9 mouse cellular contexts compared by ENCODE assay signal in genomic region chr13:94116705-94117410, GRCm38 (mm10). TPM values are rescaled to one million over a fixed set of nuclear protein-coding genes. Genes with fewer than 3 reads are reported as not detected.
DNase-seq lines count a peak whose midpoint lies in the region; ATAC-seq lines count a peak whose summit lies in the region.
"Had no signal": no experiment of that assay in that cellular context is flagged by ENCODE, and none has a peak within 500 bp of the region (broad histone marks: within the 10 kb centered on the region; RNA-seq: fewer than 3 reads in every experiment).

No protein-coding gene starts in this region.

- peak overlapping the region; percentile 58 for H3K27ac ChIP-seq in heart, embryonic 16.5 days (ENCODE audit: low read length)
- H3K27ac ChIP-seq in midbrain, embryonic 11.5 days (ENCODE audit: low read depth, low read length), result no peak overlapping the region
- H3K27ac ChIP-seq in midbrain, embryonic 15.5 days, result no peak overlapping the region
- H3K27ac ChIP-seq: midbrain, embryonic 12.5 days had no signal

- no peak overlapping the region for H3K4me2 ChIP-seq in heart, embryonic 16.5 days (ENCODE audit: low read depth, low read length)
- H3K4me2 ChIP-seq in midbrain, embryonic 11.5 days, result no peak overlapping the region
- H3K4me2 ChIP-seq in midbrain, embryonic 15.5 days, result no peak overlapping the region
- H3K4me2 ChIP-seq: midbrain, embryonic 12.5 days had no signal

- intact Hi-C loops in heart, postnatal 36 days (cut with DNase I), result no loop called here

- peaks cover 9% of the 10 kb centered on the region for H3K9me3 ChIP-seq in heart, embryonic 16.5 days (replicated peaks; ENCODE audit: control insufficient read depth, low read length)
- H3K9me3 ChIP-seq in midbrain, embryonic 11.5 days (ENCODE audit: control insufficient read depth, low read length), result peaks cover 3% of the 10 kb centered on the region; the same call in 1 of the 2 replicates
- no peaks in the 10 kb centered on the region for H3K9me3 ChIP-seq in midbrain, embryonic 15.5 days
- H3K9me3 ChIP-seq: midbrain, embryonic 12.5 days had no signal

- H3K27me3 ChIP-seq in heart, embryonic 16.5 days (ENCODE audit: control insufficient read depth, insufficient read depth, low read length), result no peaks in the 10 kb centered on the region
- H3K27me3 ChIP-seq in midbrain, embryonic 11.5 days (ENCODE audit: control insufficient read depth, insufficient read depth, low read length), result no peaks in the 10 kb centered on the region
- H3K27me3 ChIP-seq in midbrain, embryonic 15.5 days (replicated peaks), result no peaks in the 10 kb centered on the region
- H3K27me3 ChIP-seq: midbrain, embryonic 12.5 days had no signal

- H3K9ac ChIP-seq in heart, embryonic 16.5 days (ENCODE audit: low read length), result no peak overlapping the region
- no peak overlapping the region for H3K9ac ChIP-seq in midbrain, embryonic 11.5 days (ENCODE audit: low read length)
- H3K9ac ChIP-seq in midbrain, embryonic 15.5 days, result no peak overlapping the region
- H3K9ac ChIP-seq: midbrain, embryonic 12.5 days had no signal

- no peak overlapping the region for H3K4me3 ChIP-seq in heart, embryonic 16.5 days (ENCODE audit: low read length)
- no peak overlapping the region for H3K4me3 ChIP-seq in midbrain, embryonic 11.5 days (ENCODE audit: low read depth, low read length)
- no peak overlapping the region for H3K4me3 ChIP-seq in midbrain, embryonic 15.5 days
- H3K4me3 ChIP-seq: midbrain, embryonic 12.5 days had no signal

- 0 out of 2 replicates have a peak, but pooled peaks have one; percentile 10 for ATAC-seq in heart, embryonic 16.5 days (replicated peaks; ENCODE audit: extremely low read depth, insufficient read depth, low FRiP score)
- no peak for ATAC-seq in midbrain, embryonic 11.5 days (ENCODE audit: low FRiP score)
- no peak for ATAC-seq in midbrain, embryonic 15.5 days (replicated peaks)

- 62% methylated on average over 13 of the region's 13 CpGs for WGBS in heart, embryonic 16.5 days
- WGBS in midbrain, embryonic 11.5 days, result 83% methylated on average over 13 of the region's 13 CpGs
- 81% methylated on average over 13 of the region's 13 CpGs for WGBS in midbrain, embryonic 15.5 days

- H3K4me1 ChIP-seq in heart, embryonic 16.5 days (ENCODE audit: control insufficient read depth, insufficient read depth, low read length), result peaks cover 10% of the 10 kb centered on the region
- H3K4me1 ChIP-seq in midbrain, embryonic 11.5 days (ENCODE audit: control insufficient read depth, insufficient read depth, low read length), result no peaks in the 10 kb centered on the region
- H3K4me1 ChIP-seq in midbrain, embryonic 15.5 days, result no peaks in the 10 kb centered on the region

- peaks cover 17% of the 10 kb centered on the region; the same call in 1 of the 2 replicates for H3K36me3 ChIP-seq in heart, embryonic 16.5 days (ENCODE audit: control insufficient read depth, insufficient read depth)
- no peaks in the 10 kb centered on the region for H3K36me3 ChIP-seq in midbrain, embryonic 11.5 days (ENCODE audit: control insufficient read depth, insufficient read depth, low read length)
- no peaks in the 10 kb centered on the region for H3K36me3 ChIP-seq in midbrain, embryonic 15.5 days (replicated peaks)
- H3K36me3 ChIP-seq: midbrain, embryonic 12.5 days had no signal

- no peak for DNase-seq in heart, postnatal 36 days
- peak; percentile 99 for DNase-seq in 416B (ENCODE audit: low read depth)
- DNase-seq in brain, adult 2 months (ENCODE audit: low read depth, low spot score), result peak; percentile 86
- peak; percentile 46 to 73 for DNase-seq in left cerebral cortex, adult 9 months (ENCODE audit: low spot score in 2 of 2)
- DNase-seq in retina, embryonic 14.5 days (ENCODE audit: low spot score), result no peak
- DNase-seq in midbrain, embryonic 11.5 days (ENCODE audit: low spot score, missing footprints), result no peak

RNA-seq across cellular contexts. Expression of gene Lhfpl2, which starts 59.3 kb away (rescaled TPM):
- 23.4 and 23.7 TPM in 2 replicates for polyA plus RNA-seq in heart, embryonic 16.5 days (2015; fragmentation: Nextera tagmentation; extraction: Ambion mirVana)
- 1 to 10 TPM; 2.5 to 3.7 TPM for total RNA-seq in heart, postnatal 36 days (2021)
- 17.0 and 17.3 TPM in 2 replicates for polyA plus RNA-seq in midbrain, embryonic 11.5 days (2014; fragmentation: Nextera tagmentation; extraction: Ambion mirVana)
- 16.3 and 16.8 TPM in 2 replicates for polyA plus RNA-seq in midbrain, embryonic 15.5 days (2015; fragmentation: Nextera tagmentation; extraction: Ambion mirVana)

Comparison
In these comparisons a context has a peak if more than half of its experiments do, and no peak if none do; other contexts are left out.
1. DNase-seq: peak in 416B (single experiment), brain, adult 2 months (single experiment) and left cerebral cortex, adult 9 months (2 of 2); none in heart, postnatal 36 days (0 of 2), retina, embryonic 14.5 days (single experiment) and midbrain, embryonic 11.5 days (single experiment).